Mouse (Mus musculus) CH12.LX (cell line): ENCODE data around the gene Dnajc4.

ENCODE experiments used
- BHLHE40 ChIP-seq: IDR thresholded peaks from 2 replicates; pipeline ENCODE4 v1.6.1; 2011; ENCODE audit warnings: mild to moderate bottlenecking, low read depth, low read length, improper control_type of control experiment
- CTCF ChIP-seq, 2 experiments: IDR thresholded peaks in 1 of 2; conservative IDR thresholded peaks in 1 of 2; 2 replicates each; pipeline ENCODE4 v1.5.1; 2011 to 2012; ENCODE audit warnings: low read depth in 2 of 2, low read length in 2 of 2, improper control_type of control experiment in 1 of 2, inconsistent platforms in 1 of 2, mild to moderate bottlenecking in 1 of 2, moderate library complexity in 1 of 2
- EP300 ChIP-seq: IDR thresholded peaks from 2 replicates; pipeline ENCODE4 v1.6.1; 2011; ENCODE audit warnings: low read length, improper control_type of control experiment
- MAZ ChIP-seq: IDR thresholded peaks from 2 replicates; pipeline ENCODE4 v1.6.1; 2012; ENCODE audit warnings: low read depth, mild to moderate bottlenecking, inconsistent platforms, low read length, improper control_type of control experiment, moderate library complexity
- NELFE ChIP-seq: IDR thresholded peaks from 2 replicates; pipeline ENCODE4 v1.6.1; 2011; ENCODE audit warnings: low read depth, low read length, improper control_type of control experiment
- NRF1 ChIP-seq: IDR thresholded peaks from 2 replicates; pipeline ENCODE4 v1.6.1; 2014; ENCODE audit warnings: low read depth, mild to moderate bottlenecking, inconsistent platforms, low read length, improper control_type of control experiment, moderate library complexity
- SMC3 ChIP-seq: IDR thresholded peaks from 2 replicates; pipeline ENCODE4 v1.6.1; 2011; ENCODE audit warnings: low read depth, low read length, improper control_type of control experiment
- TBP ChIP-seq: conservative IDR thresholded peaks from 2 replicates; pipeline ENCODE4 v1.6.1; 2011; ENCODE audit warnings: low read depth, low read length, improper control_type of control experiment
- UBTF ChIP-seq: IDR thresholded peaks from 2 replicates; pipeline ENCODE4 v1.6.1; 2012; ENCODE audit warnings: low read depth, mild to moderate bottlenecking, inconsistent platforms, low read length, improper control_type of control experiment, moderate library complexity
- ZNF384 ChIP-seq: IDR thresholded peaks from 2 replicates; pipeline ENCODE4 v1.6.1; 2012; ENCODE audit warnings: low read depth, low read length, improper control_type of control experiment, inconsistent platforms

DNA sequence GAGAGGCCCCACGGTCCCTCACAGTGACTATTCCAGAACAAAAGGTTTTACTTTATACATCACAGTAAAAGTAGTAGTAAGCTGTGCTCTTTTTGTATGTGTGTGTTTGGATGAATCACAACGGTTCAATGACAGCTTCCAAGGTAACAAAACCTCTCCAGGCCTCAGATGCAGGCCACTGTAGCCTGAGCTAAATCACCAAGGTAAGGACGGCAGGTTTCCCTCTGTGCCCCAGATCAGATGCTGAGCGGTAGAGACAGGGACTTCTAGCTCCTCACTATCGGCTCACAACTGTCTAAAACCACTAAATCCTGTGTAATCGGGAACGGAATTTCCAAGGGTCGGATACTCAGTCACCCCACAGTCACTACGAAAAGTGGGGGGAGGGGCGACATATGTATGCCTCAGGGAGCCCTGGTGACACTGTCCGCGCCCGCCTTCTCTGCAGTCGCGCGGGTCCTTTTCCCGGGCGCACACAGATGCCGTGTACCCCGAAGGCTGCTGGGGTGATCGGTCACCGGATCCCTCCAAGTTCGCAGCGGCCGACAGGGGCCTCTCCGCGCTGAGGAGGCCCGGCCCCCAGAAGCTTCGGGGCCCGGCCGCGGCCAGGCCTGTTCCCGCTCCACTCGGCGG, 46.8 kb upstream of the Dnajc4 start:
- no peak for TF ChIP-seq BHLHE40
- TF ChIP-seq TBP: no peak
- no peak for TF ChIP-seq NELFE
- no peak for TF ChIP-seq EP300
- no peak for TF ChIP-seq NRF1
- no peak for TF ChIP-seq CTCF (conservative IDR thresholded peaks at IDR 0.05 in 1 of 2, IDR thresholded peaks at IDR 0.05 in 1 of 2; ENCODE audit: low read depth in 2 of 2, low read length in 2 of 2)
- TF ChIP-seq UBTF: no peak; the same call in 1 of the 2 replicates
- no peak for TF ChIP-seq SMC3
- TF ChIP-seq ZNF384: no peak
- no peak for TF ChIP-seq MAZ
